Mouse (Mus musculus) liver, adult 2 months (tissue): Measurements from ENCODE around the gene Clip2.

Experiments used
- CTCF ChIP-seq: fragments of 200-500 bp; IDR thresholded peaks from 2 replicates; pipeline ENCODE4 v1.5.1; 2011; ENCODE audit warnings: low read depth, low read length, control low read depth
- POLR2A ChIP-seq: fragments of 200-500 bp; IDR thresholded peaks from 2 replicates; pipeline ENCODE4 v1.6.1; 2011; ENCODE audit warnings: low read length, control low read depth; ENCODE audit not compliant: insufficient read depth; ENCODE audit errors: extremely low read depth

GRCm38 (mm10) chr5:134521131-134521530 lies 31.1 kb downstream of the Clip2 start:
- TF ChIP-seq POLR2A: no peak
- no peak for TF ChIP-seq CTCF
